Mouse (Mus musculus) C2C12 (cell line): Measurements from ENCODE around the gene Cflar.

Experiments used
- CTCF ChIP-seq: IDR thresholded peaks from one replicate; pipeline ENCODE4 v1.5.1; 2011; ENCODE audit not compliant: control insufficient read depth, insufficient read depth, insufficient read length
- USF1 ChIP-seq: IDR thresholded peaks from one replicate; pipeline ENCODE4 v1.6.1; 2011; ENCODE audit warnings: low read depth, mild to moderate bottlenecking, control low read depth, moderate library complexity

- TF ChIP-seq CTCF = no peak
- TF ChIP-seq USF1 = no peak
Observed at GRCm38 (mm10) chr1:58803531-58803930, 92.2 kb downstream of the Cflar start.
